Mouse (Mus musculus) cerebellum, adult 8-10 months (tissue): ENCODE measurements around the gene Snf8.
A peak's percentile ranks its signal among the peaks of the same experiment; 100 is the strongest.

ENCODE experiments used
- DNase-seq: peaks from one replicate; pipeline ENCODE4 v3.0.0; 2022

Gene Snf8

DNA sequence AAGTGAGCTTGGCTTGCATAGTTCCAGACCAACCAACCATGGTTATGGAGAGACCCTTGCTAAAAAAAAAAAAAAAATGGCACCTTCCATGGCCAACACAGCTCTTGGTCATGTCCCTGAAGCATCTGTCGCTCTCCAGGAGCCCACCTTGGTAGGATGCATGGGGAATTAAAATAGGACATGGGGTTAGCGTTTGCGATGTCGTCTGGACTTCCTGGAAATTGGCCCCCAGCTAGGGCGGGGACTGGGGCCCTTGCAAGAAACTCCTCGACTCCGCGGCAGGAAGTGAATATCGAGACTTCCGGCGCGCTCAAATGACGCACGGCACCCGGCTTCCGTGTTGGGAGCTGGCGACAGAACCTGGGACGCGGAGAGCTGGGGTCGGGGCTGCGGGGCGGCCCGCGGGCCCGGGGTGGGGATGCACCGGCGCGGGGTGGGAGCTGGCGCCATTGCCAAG lies at the start of gene Snf8:
Snf8 (plus strand) TSS at position 290 of the 457 bp plus-strand sequence.
- DNase-seq, result peak; percentile 92

DNA sequence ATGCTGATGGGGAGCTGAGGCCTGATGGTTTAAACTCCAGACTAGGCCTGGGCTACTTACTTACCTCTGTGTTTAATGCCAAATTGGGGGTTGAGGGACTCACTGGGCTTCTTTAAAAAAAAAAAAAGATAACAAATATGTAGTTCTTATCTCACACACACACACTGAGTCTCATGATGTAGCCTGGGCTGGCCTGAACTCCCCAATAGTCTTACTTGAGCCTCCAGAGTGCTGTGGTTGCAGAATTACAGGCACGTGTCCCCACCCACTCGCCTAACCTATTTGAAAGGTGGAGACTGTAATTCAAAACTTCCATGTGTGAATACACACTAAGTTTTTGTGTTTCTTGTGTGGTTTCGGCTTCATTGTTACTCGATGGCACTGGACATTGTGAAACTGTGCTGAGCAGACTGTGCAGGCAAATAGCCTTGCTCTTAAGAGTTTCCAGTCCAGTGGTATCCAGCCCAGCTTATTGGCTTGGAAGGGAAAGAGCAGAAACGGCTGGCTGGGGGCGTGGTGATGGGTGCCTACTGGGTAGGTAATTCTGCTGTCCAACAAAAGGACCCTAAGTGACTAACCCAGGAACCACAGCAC lies 46.7 kb upstream of the Snf8 start:
- no peak for DNase-seq

DNA sequence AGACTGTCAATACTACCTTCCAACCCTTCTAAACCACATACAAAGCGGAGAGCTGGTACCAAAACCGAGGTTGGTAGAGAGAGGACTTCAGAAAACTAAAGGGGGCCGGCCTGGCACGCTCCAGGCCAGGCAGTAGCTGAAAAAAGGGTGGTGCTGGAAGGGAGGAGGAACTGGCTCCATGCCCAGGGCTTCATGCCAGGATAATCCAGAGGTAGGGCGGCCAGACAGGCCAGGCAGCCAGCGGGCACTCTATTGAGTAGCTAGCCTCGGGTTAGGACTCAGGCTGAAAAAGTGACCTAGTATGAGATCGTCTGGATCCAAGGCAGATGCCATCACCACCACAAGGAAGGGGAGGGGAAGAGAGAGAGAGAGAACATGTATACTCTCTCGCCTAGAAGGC lies 46.2 kb upstream of the Snf8 start:
- DNase-seq, result no peak

DNA sequence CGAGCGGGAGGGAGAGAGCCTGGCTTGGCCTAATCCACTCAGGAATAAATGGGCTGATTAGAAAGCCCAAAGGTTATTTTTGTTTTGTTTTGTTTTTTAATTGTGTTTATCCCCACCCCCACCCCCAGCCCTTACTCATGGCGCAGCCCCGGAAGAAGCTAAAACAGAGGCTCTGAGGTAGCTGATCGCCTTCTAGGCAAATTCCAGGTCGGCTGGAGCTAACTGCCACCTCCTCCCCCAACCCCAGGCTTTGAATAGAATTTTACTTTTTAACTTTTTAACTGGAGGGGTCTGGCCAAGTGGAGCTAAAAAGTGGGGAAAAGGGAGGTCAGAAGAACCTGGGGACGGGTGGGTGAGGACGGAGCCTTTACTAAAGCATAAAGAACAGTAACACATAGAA lies 44.8 kb upstream of the Snf8 start:
- no peak for DNase-seq

DNA sequence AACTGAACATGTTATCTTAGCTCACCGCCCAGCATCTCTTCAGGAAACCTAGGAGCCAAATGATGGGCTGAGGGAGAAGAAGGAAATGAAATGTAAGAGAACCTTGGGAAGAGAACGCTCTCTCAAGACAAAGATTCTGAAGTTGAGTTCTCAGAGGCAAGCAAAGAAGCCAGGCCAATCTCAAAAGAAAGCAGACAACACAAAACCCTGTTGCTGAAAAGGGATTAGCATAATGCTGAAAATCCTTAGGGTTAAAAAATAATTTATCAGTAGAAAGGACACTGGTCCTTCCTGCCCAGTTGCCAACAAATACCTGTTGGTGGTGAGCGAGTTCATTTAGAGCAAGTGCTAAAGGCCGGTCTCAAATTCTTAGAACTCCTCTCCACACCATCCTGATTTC lies 44.3 kb upstream of the Snf8 start:
- no peak for DNase-seq

DNA sequence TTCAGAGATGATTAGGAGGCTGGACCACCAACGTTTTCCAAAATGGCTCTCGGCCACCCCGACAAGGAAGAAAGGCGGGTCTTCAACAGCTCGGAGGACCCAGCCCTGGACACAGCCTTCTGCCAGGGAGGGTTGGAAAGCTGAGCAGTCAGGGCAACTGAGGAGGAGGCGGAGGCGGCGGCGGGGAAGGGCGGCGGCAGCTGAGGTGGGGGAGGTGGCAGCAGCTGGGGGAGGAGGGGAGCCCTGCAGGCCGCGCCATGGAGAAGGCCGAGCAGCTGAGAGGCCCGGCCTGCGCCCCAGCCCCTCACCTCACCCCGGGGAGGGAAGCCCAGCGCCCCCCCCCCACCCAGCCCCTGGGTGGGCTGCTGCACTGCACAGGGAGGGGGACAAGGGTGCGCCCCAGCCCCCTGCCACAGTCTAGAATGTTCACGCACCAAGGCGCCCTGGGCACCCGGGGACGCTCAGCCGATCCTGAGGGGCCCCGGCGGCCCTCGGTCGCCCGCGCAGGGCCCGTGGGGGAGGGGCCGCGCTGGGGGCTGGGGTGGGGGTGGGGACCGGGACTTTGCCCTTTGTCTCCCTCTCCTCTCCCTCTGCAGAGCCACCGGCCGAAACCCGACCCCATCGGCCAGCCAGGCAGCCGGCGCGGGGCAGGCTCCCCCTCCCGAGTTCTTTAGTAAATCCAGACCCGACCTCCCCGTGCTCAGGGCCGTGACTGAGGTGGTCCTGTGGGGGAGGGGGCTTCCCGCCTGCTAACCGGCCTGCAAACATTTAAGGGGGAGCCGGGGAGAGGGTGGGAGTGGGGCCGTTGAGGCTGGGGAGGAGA lies 43.6 kb upstream of the Snf8 start:
- no peak for DNase-seq

DNA sequence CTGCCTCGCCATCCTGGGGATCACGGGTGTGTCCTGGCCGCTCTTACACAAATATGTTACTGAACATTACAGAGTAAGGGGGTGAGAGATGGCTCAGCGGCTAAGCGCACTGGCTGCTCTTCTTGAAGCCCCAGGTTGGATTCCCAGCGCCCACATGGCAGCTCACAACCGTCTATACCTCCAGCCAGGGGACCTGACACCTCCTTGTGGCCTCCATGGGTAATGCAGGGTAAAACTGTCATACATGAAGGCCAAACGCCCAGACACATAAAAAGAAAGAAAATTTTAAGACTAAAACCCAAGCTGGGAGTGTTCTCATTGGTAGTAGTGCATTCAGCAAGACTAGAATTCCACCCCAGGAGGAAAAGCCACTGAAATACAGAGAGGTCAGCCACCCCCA lies 40.5 kb upstream of the Snf8 start:
- no peak for DNase-seq

DNA sequence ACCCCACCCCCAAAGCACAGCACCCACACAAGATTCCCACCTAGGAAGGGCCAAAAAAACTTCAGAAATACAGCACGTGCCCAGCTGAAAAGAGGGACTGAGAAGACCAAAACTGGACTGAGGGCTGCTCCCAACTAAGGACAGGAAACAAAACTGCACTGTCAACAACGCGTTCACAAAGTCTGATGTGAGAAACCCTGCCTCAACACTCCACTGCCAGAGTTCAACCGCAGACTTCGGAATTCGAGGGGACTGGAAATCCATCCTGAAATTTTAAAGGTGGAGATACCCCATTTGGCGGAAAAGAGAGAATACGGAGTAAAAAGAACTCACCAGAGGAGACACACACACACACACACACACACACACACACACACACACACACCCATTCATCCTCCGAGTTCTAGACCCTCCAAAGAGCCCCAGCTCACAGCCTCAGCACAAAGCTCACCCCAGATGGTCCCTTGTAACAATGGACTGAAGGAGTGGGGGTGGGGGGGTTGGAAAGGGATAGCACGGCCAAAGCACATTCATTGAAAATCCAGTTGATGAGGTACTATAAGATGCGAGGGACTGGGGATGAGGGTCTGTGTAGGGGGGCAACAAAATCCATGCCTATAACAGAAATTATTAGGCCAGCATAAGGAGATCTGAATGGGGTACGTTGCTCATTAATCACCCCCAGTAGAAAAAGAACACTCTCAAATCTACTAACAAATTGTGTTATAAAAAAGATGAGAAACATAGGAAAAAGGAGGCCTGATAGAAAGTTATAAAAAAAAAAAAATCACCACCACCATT lies 31.4 kb upstream of the Snf8 start:
- no peak for DNase-seq

DNA sequence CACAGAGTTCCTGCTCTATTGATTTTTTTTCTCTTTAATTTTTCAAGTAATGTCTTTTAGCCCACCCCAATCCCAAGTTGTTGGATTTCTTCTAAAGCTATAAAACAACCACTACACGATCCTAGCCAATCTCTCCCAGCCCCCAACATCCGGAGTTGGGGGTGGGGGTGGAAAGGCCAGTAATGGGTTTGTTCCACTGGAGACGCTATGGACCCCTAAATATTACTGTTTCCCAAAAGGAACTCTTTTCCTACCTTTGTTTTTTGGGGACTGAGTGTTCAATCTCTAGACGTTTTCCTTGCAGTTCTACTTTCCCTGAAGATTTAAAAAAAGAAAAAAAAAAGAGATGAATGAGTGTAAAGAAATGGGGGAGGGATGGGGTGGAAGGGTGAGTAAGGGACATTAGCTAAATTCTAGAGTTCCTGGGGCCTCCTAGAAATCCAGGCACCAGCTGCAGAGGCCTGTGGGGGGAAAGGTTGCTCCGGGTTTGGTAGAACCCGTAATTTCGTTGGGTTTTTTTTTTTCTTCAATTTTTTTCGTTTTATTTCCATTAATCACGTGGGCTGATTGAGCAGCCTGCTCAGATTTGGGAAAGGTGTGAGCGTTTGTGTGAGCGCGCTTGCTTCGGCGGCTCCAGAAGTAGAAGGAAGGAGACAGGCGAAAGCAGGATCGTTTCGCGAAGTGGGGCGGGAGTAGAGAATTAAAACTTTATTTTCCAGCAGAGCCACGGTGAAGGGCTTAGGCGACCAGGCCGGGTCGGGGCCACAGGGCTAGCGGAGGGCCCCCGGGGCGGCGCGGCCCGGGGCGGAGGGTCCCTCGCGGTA lies 30.5 kb upstream of the Snf8 start:
- no peak for DNase-seq

DNA sequence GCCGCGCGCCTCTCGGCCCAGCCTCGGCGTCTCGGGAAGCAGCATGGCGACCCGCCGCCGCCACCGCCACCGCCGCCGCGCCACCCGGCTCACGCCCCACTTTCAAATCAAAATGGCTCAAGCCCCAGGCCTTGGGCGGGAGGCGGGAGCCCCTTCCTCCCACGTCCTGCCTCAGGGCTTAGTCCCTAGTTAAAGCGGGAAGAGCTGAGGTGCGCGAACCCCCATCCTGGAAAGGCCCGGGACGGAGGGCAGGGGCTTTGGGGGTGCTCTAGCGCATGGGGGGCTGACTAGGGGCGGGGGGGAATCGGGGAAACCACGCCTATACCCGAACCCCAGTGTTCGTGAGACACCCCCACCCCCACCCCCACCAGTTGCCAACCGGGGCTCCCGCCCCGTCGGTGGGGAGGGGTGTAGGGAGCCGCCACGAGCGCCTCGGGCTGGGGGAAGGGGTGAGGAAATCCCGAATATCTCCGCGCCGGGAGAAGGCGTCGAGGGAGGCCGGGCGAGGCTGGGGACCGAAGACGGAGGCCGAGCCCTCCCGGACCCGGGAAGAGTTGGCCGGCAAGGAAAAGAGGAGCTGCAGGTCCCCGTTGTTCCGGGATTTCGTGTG lies 29.8 kb upstream of the Snf8 start:
- no peak for DNase-seq

DNA sequence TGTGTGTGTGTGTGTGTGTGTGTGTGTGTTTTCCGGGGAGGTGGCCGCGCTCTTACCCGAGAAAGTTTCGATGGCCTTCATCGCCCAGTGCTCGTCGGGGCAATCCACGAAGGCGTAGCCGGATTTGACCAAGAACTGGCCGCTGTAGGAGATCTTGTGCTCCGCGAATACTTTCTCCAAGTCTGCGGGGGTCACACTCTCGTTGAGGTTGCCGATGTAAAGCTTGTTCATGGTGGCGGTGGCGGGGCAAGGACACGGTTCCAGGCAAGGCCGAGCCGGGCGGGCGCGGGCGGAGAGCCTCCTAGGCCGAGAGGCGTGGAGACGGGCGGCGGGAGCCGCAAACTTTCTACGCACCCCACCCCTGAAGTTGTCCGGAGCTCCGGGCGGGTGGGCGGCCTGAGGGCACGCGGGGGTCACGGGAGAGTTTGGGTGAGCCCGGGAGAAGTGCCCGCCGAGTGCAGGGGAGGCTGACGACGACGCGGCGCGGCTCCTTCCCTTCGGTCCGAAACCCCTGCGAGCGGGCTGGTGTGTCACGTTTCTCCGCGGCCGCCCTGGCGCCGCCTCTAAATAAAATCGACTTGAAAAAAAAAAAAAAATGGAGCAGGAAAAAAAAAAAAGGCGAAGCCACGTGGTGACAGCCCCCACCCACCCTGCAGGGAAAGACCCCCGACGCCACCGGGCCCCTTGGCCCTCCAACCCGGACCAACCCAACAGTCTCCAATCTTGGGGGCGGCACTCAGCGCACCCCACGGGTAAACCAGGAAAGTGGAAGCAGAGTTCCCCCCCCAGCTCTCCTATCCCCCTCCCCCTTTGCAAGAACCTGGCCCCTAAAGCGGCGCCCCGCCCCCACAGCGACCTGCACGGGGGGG lies 29.0 kb upstream of the Snf8 start, which contains the start of gene Igf2bp1:
Igf2bp1 (minus strand) TSS at position 538 of the 869 bp plus-strand sequence.
- no peak for DNase-seq

DNA sequence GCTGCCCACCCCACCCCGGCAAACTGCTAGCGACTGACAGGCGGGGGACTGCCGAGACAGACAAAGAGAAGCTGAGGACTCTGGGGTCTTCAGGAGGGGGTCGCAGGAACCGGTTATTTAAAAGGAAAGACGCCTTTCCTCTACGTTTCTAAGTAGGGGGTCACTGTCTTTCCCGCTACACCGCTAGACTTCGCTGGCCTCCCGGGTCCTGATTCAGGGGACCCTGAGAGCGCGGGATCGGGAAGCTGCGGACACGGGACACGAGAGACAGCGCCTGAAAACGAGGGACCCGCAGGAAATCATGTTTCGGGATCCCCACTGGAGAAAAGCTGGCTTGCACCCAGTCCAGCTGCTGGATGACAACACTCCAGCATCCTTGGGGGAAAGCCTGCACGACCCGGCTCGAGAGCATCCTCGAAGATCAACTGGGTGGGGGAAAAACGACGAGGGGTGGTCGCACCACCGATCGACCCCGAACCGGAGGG lies 28.3 kb upstream of the Snf8 start:
- peak; percentile 5 for DNase-seq

DNA sequence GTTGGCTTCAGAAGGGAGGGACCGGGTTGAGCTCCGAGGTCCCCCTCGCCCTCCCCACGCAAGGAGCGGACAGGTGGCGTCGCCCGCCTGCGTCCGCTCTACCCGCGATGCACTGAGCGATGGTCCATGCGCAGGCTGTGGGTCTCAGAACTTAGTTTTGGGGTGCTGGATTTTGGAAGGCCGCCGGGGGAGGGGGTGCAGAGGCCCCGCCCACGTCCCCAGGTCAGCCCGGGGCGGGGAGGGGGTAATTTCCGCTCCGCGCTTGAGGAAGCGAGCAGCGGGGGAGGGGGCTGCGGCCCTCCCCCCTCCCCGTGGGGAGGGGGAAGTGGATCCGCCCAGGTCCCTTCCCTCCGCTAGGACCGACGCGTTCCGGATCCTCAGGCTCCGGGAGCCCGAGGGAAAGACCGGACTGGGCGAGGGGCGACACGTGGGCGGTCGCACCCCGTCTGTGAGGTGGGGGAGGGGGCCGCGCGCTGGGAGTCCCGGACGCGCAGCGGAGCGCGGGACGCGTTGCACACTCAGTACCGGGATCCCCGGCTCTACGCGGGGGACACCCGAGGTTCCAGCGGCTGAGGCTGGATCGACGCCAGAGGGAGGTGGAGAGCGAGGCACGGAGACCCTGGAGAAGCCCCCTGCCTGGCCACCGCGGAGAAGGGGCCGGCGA lies 27.7 kb upstream of the Snf8 start:
- no peak for DNase-seq

DNA sequence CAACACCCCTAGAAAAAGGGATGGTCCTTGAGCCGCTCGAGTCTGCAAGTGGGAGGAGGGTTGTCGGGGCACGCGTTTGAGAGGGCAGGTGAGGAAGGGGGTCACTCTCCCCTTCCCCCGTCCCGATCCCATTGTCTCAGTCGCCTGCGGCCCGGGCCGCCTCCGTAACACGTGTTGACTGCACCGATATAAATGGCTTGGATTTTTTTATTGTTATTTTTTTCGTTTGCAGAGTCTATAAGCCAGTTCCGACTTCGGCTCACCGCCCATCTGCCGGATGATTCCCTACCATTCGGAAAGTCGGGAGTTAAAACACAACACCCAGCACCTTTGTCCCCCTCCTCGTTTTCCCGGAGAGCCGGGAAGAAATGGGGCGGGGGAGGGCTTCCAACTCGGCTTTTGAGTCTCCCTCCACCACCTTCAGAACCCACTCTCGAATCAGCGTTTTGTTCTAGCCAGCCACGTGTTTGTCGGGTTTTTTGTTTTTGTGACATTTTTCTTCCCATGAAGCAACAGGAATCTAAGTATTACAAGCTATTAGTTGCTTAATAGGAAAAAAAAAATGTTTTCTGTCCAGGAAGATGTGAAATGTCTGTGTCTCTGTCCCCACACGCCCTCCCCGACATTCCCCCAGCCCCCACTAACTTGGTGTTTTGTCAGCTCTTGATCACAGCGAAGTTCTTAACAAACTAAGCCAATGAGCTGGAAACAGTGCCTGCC lies 27.0 kb upstream of the Snf8 start:
- peak; percentile 7 for DNase-seq

DNA sequence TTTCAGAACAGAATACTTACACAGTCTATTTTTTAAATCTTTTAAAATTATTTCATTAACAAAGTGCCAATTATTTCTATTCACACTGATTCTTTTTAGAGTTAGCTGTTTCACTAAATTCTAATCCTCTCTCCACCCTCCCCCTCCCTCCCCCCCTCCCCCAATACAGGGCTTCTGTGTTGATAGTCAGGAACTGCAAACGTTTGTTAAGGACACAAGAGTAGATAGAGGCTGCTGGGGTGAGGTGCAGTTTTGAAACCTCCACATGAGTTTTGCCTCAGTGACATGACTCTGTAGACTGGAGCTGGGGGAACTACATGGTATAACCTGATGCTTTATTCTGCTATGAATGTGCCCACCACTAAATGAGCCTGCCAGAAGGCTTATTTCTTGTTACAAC lies 25.9 kb upstream of the Snf8 start:
- DNase-seq, result no peak

DNA sequence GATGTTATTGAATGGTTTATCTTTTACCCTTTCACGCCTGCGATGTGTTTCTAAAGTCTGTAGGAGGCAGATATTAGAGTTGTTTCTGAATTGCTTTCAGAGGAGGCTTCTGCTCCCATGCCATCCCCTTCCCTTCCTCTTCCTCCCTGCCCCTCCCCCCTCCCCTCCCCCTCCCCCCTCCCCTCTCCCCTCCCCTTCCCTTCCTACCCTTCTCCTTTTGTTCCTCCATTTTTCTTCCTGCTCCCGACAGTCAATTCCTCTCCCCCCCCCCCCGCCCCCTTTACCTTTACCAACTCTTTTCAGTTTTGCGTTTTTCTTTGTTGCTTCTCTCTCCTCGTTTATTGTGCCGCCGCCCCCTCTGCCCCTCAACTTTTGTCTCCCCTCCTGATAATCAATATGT lies 22.7 kb upstream of the Snf8 start:
- no peak for DNase-seq

DNA sequence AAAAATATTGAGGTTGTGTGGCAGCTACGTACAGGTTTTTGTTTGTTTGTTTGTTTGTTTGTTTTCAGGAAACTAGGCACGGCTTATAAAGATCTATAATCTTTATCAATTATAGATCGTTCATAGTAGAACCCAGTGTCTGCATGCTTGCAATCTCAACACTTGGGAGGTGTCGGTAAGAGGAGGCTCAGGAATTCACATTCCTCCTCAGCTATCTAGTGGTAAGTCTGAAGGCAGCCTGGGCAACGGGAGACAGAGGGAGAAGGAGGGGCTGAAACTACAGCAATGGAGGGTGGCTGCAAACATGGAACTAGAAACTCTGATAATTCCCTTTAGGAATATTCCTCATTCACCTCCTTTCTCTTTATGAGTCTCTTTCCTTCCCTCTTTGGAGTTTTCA lies 19.3 kb upstream of the Snf8 start:
- DNase-seq, result no peak

DNA sequence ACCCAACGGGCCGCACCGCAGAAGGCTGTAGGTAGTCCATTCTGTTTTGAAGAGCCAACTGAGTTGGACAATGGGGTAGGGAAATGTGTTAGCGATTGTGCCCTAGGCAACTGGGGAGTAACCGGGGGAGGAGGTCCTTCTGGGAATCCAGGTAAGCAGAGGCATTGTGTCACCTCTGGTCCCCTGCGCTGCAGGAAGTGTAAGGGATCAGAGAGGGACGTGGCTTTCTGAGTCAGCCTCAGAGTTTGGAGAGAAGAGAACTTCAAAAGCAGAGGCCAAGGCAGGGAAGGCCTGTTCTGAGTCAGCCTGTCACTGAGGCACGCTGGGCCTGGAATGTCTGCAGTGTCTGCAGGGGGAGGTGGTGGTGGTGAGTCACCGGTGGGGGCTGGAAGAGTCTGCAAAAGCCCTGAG lies 16.7 kb upstream of the Snf8 start:
- no peak for DNase-seq

DNA sequence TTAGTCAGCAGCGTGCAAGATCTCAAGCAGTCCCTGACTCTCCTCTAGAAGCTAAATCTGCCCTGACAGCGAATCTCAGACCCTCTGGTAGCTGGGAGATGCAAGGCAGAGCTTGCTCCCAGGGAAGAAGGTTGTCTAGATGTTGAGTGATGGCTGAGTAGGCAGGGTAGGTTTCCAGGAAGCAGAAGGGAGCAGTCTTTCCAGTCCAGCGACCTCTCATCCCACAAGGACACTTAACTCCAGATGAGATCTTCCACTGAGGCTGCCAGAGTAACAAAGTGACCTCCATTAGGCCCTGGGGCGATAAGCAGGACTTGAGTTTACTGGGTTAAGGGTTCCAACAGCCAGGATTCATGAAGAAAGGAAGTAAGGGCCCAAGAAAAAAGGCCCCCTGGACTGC lies 14.1 kb upstream of the Snf8 start:
- DNase-seq, result no peak

DNA sequence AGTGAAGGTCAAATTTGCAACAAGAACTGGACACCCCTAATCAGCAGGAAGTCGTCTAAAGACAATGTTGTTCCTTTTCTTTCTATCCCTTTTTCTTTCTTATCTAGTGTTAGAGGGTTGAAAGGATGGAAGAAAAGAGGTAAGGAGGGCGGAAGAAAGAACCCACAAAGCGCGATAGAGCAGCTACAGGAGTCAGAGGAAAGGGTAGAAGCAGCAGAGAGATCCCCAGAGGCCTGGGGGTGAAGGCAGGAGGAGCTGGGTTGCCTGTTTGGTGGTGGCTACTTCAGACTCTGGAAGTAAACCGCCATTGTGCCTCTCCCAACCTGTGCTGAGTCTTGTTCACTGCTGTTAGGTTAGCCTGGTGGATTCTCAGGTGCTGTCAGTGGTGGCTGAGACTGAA lies 6.6 kb upstream of the Snf8 start:
- no peak for DNase-seq
